Mouse (Mus musculus): ENCODE measurements around the gene Flnb. TPM values are rescaled to one million over a fixed set of nuclear protein-coding genes. Genes with fewer than 3 reads are reported as not detected.

Gene Flnb
- polyA plus RNA-seq, 1 experiment: not detected

DNA sequence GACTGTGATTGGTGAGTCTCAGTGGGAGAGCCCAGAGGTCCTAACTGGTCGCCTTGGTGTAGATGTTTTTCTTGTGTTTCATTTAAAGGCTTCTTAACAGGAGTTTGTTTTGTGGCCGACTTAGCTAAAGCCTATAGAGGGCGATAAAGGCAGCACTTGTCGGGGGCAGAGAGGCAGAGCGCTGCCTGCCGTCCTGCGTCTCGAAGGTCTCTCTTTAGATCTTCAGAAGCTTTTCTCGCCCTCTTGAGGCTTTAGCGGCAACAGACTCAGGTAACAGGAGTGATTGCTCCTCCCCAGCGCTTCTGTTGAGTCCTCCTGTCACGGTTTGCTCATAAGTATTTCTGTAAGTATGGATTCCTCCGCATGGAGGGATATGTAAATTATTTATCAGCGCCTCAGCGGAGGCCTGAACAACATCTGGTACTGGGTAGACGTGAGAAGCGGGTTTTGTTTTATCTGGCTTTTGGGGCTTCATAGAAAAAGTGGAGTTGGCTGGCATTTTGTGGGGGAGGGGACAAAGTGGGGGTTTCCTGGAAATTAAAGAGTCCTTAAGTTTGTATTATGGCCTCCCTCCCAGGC is 119.4 kb downstream of the Flnb start:
- no peak overlapping the region for H3K4me3 ChIP-seq (ENCODE audit: insufficient read depth, low read depth, low read length)
- H3K27ac ChIP-seq (ENCODE audit: insufficient read depth, low read depth, low read length): no peak overlapping the region
- no peaks in the 10 kb centered on the region for H3K4me1 ChIP-seq (ENCODE audit: control insufficient read depth, insufficient read depth, low read length)
- TF ChIP-seq POLR2A (IDR thresholded peaks at IDR 0.05; ENCODE audit: insufficient read depth, low read depth, low read length) (no peak), CTCF (IDR thresholded peaks at IDR 0.05; ENCODE audit: insufficient read depth, low read depth, low read length) (0 out of 2 replicates have a peak, but pooled peaks have one; percentile 8)
- 39% methylated on average over 17 of the region's 17 CpGs for WGBS

- H3K27ac ChIP-seq (ENCODE audit: insufficient read depth, low read depth, low read length): no peak overlapping the region
- H3K4me3 ChIP-seq (ENCODE audit: insufficient read depth, low read depth, low read length): no peak overlapping the region
- peaks cover 3% of the 10 kb centered on the region; the same call in 1 of the 2 replicates for H3K4me1 ChIP-seq (ENCODE audit: control insufficient read depth, insufficient read depth, low read length)
- TF ChIP-seq POLR2A (IDR thresholded peaks at IDR 0.05; ENCODE audit: insufficient read depth, low read depth, low read length) (no peak), CTCF (IDR thresholded peaks at IDR 0.05; ENCODE audit: insufficient read depth, low read depth, low read length) (no peak)
- 70% methylated on average over 19 of the region's 19 CpGs for WGBS
Measured at GRCm38 (mm10) chr14:7938809-7939784, 121.3 kb downstream of the Flnb start.

DNA sequence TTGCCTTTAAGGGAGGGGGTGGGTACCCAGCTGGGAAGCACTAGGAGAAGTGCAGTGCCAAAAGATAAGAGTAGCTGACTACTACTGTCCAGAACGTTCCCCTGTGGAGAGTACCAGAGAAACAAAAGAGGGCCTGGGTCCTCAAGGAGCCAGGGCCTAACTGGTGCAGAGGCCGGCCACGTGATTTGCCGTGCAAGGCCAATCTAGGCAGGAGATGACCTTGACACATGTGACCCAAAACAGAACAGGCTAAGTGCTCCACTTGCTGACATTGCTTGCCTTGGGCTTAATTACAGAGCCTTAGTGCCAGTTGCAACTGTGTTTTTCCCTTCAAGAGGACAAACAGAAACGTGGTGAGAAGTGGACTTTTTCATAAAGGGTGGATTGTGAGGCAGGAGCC is 123.7 kb downstream of the Flnb start:
- no peak overlapping the region for H3K4me3 ChIP-seq (ENCODE audit: insufficient read depth, low read depth, low read length)
- no peak overlapping the region for H3K27ac ChIP-seq (ENCODE audit: insufficient read depth, low read depth, low read length)
- peaks cover 6% of the 10 kb centered on the region for H3K4me1 ChIP-seq (ENCODE audit: control insufficient read depth, insufficient read depth, low read length)
- 73% methylated on average over 5 of the region's 5 CpGs for WGBS
- TF ChIP-seq POLR2A (IDR thresholded peaks at IDR 0.05; ENCODE audit: insufficient read depth, low read depth, low read length): no peak
- TF ChIP-seq CTCF (IDR thresholded peaks at IDR 0.05; ENCODE audit: insufficient read depth, low read depth, low read length): no peak

- TF ChIP-seq POLR2A (IDR thresholded peaks at IDR 0.05; ENCODE audit: insufficient read depth, low read depth, low read length): no peak
- TF ChIP-seq CTCF (IDR thresholded peaks at IDR 0.05; ENCODE audit: insufficient read depth, low read depth, low read length): no peak
- Histone ChIP-seq H3K27ac (ENCODE audit: insufficient read depth, low read depth, low read length) (no peak overlapping the region), H3K4me1 (ENCODE audit: control insufficient read depth, insufficient read depth, low read length) (peaks cover 6% of the 10 kb centered on the region), H3K4me3 (ENCODE audit: insufficient read depth, low read depth, low read length) (no peak overlapping the region)
- 54% methylated on average over 7 of the region's 7 CpGs for WGBS
Measured at GRCm38 (mm10) chr14:7943101-7943800, 125.5 kb downstream of the Flnb start.

GRCm38 (mm10) chr14:7943801-7944135 is 126.0 kb downstream of the Flnb start:
- Histone ChIP-seq H3K27ac (ENCODE audit: insufficient read depth, low read depth, low read length) (no peak overlapping the region), H3K4me1 (ENCODE audit: control insufficient read depth, insufficient read depth, low read length) (peaks cover 6% of the 10 kb centered on the region), H3K4me3 (ENCODE audit: insufficient read depth, low read depth, low read length) (no peak overlapping the region)
- 59% methylated on average over 3 of the region's 3 CpGs for WGBS
- TF ChIP-seq POLR2A (IDR thresholded peaks at IDR 0.05; ENCODE audit: insufficient read depth, low read depth, low read length): no peak
- no peak for TF ChIP-seq CTCF (IDR thresholded peaks at IDR 0.05; ENCODE audit: insufficient read depth, low read depth, low read length)

DNA sequence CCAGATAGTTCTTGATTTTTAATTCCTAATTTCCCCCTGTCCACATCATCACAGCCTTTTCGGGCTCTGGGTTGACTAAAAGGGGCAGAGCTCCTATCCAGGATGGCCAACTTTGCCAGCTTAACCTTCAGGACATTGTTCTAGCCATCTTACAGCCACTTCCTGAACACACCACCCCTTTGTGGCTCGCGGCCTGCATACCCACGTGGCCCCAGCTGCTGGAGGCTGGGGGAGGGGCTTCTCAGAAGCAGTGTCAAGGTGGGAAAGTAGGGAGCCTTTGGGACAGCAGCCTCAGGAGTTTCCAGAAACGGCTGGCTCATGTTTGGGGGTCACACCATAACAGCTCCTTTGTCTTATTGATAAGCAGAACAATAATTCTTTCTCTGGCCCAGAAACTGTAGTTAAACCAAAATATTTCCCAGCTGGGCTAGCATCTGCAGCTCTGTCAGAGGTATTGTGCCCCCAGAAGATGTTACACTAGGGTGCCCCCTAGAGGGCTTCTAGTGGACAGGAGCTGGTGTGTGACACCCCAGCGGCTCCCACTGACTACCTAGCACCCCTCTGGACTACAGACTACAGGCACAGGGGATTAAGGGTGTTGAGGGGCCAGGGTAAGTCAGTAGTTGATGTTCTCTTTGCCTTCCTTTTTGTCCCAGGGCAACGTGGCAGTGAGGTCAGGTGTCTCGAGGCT is 126.7 kb downstream of the Flnb start:
- TF ChIP-seq POLR2A (IDR thresholded peaks at IDR 0.05; ENCODE audit: insufficient read depth, low read depth, low read length) (no peak), CTCF (IDR thresholded peaks at IDR 0.05; ENCODE audit: insufficient read depth, low read depth, low read length) (no peak)
- 50% methylated on average over 8 of the region's 8 CpGs for WGBS
- no peak overlapping the region for H3K27ac ChIP-seq (ENCODE audit: insufficient read depth, low read depth, low read length)
- H3K4me1 ChIP-seq (ENCODE audit: control insufficient read depth, insufficient read depth, low read length): peaks cover 6% of the 10 kb centered on the region
- H3K4me3 ChIP-seq (ENCODE audit: insufficient read depth, low read depth, low read length): no peak overlapping the region

GRCm38 (mm10) chr14:7945261-7945660 is 127.5 kb downstream of the Flnb start:
- TF ChIP-seq CTCF (IDR thresholded peaks at IDR 0.05; ENCODE audit: insufficient read depth, low read depth, low read length) (no peak), POLR2A (IDR thresholded peaks at IDR 0.05; ENCODE audit: insufficient read depth, low read depth, low read length) (no peak)
- WGBS: 84% methylated on average over 5 of the region's 5 CpGs

DNA sequence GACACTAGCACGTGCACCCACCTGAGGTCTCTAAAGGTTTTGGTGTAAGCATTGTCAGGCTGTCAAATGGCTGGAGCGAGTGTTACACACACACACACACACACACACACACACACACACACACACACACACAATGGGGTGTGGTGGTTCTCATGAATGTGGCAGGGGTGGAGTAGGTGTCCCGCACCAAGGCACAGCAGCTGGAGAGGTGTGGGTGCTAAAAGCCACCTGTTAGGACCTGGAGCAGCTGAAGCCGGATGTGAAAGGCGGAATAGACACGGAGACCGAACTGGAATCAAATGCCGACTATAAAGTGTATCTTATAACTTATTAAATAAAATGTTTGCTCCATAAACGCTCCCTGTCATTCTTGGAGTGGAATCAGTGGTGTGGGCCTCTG is 133.5 kb downstream of the Flnb start:
- WGBS: 95% methylated on average over 9 of the region's 9 CpGs

More at GRCm38 (mm10) chr14:7945261-7945660, 127.5 kb downstream of the Flnb start:
- Histone ChIP-seq H3K27ac (ENCODE audit: insufficient read depth, low read depth, low read length) (no peak overlapping the region), H3K4me3 (ENCODE audit: insufficient read depth, low read depth, low read length) (no peak overlapping the region), H3K4me1 (ENCODE audit: control insufficient read depth, insufficient read depth, low read length) (peaks cover 6% of the 10 kb centered on the region)

More for the DNA sequence above, 133.5 kb downstream of the Flnb start:
- Histone ChIP-seq H3K27ac (ENCODE audit: insufficient read depth, low read depth, low read length) (no peak overlapping the region), H3K4me1 (ENCODE audit: control insufficient read depth, insufficient read depth, low read length) (no peaks in the 10 kb centered on the region), H3K4me3 (ENCODE audit: insufficient read depth, low read depth, low read length) (no peak overlapping the region)
- no peak for TF ChIP-seq POLR2A (IDR thresholded peaks at IDR 0.05; ENCODE audit: insufficient read depth, low read depth, low read length)
- no peak for TF ChIP-seq CTCF (IDR thresholded peaks at IDR 0.05; ENCODE audit: insufficient read depth, low read depth, low read length)
